Mouse (Mus musculus): Measurements from ENCODE around the gene Pitpnm2. TPM values are rescaled to one million over a fixed set of nuclear protein-coding genes. Genes with fewer than 3 reads are reported as not detected.
A peak's percentile ranks its signal among the peaks of the same experiment; 100 is the strongest.

Pitpnm2 gene
- total and polyA plus RNA-seq, 2 experiments: 10.6 to 30.3 TPM

DNA sequence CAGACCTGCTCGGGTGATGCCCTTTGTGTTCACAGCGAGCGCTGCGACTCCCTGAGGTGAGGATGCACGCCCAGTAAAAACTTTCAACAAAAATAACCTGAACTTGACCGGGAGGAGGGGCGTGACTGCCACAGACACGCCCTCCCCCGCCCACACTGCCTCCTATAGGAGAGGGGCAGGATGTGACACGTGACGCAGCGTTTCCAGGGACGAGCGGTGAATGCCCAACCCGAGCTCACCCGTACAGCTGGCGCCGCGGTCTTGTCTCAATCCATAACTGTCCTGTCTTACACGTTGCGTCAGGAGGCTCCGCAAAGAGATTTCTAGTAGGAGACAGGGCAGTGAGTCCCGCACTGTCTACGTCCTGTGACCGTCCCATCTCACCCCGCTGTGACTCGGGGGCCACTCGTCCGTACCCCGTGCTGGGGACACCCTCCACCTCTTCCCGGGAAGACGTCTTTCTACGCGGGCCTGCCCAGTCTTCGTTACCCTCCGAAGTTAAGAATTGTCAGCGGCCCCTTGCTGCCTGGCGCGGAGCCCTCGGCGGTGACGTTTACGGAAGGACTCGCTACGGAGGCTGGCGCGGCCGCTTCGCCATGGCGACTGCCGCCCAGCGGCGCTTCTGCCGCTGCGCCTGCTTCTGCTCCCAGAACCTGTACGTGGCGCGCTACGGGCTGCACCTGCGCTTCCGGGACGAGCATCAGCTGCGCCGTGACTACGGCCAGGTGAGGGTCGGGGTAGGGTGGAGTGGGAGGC lies 137.6 kb downstream of the Pitpnm2 start, which contains the start of gene Ogfod2:
Ogfod2 (plus strand) TSS at position 556 of the 756 bp plus-strand sequence.
- TF ChIP-seq CTCF (IDR thresholded peaks at IDR 0.05; ENCODE audit: low read depth, low read length) (peak; percentile 35; the same call in 1 of the 2 replicates), POLR2A (IDR thresholded peaks at IDR 0.05; ENCODE audit: extremely low read depth, insufficient read depth, low read length) (peak; percentile 63)
- Histone ChIP-seq H3K4me3 (ENCODE audit: insufficient read depth, low read depth, low read length) (peak within 1 kb of the TSS; percentile 83), H3K27me3 (ENCODE audit: control insufficient read depth, insufficient read depth, low read length) (no peaks in the 10 kb centered on the region), H3K27ac (replicated peaks; ENCODE audit: insufficient read depth, low read depth, low read length) (peak within 1 kb of the TSS; percentile 91), H3K9ac (ENCODE audit: low read depth, low read length) (peak within 1 kb of the TSS; percentile 85), H3K36me3 (ENCODE audit: control insufficient read depth, insufficient read depth, low read length) (no peaks in the 10 kb centered on the region), H3K4me1 (ENCODE audit: control insufficient read depth, insufficient read depth, low read length) (peaks cover 10% of the 10 kb centered on the region), H3K79me2 (ENCODE audit: control insufficient read depth, insufficient read depth, low read length) (peaks cover 4% of the 10 kb centered on the region; the same call in 1 of the 2 replicates)
- WGBS: under 1% methylated on average over 66 of the region's 66 CpGs
- peak; percentile 93 for DNase-seq (ENCODE audit: extremely low read depth, low read depth, low spot score)

DNA sequence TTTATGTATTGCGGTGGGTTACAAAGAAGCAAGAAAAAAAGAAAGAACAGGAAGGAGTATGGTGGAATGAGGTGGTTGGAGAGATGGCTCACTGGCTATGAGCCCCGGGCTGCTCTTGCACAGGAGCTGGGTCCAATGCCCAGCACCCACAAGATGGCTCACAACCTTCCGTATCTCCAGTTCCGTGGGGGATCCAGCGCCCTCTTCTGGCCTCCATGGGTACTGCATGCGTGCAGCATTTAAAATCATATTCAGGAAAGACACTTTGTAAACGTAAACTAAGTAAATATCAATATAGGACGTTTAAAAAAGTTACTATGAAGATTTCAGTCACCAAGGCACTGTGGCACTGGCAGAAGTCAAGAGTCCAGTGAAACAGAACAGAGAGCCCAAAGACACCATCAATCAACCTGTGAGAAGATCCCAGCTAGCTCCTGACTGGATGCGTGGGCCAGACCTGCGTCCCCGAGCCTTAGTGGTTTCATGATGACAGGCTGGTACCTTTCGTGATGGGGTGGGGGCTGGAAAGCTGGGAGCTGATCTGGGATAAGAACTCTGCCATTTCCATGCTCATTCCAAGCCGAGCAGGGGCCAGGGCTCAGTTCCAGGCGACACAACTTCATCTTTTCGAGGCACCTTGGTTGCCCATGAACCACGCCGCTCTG lies 138.4 kb downstream of the Pitpnm2 start:
- Histone ChIP-seq H3K9ac (ENCODE audit: low read depth, low read length) (peak overlapping the region; percentile 58), H3K79me2 (ENCODE audit: control insufficient read depth, insufficient read depth, low read length) (peaks cover 1% of the 10 kb centered on the region; the same call in 1 of the 2 replicates), H3K27ac (replicated peaks; ENCODE audit: insufficient read depth, low read depth, low read length) (peak overlapping the region; percentile 53), H3K27me3 (ENCODE audit: control insufficient read depth, insufficient read depth, low read length) (no peaks in the 10 kb centered on the region), H3K36me3 (ENCODE audit: control insufficient read depth, insufficient read depth, low read length) (no peaks in the 10 kb centered on the region), H3K4me1 (ENCODE audit: control insufficient read depth, insufficient read depth, low read length) (peaks cover 6% of the 10 kb centered on the region; the same call in 1 of the 2 replicates), H3K4me3 (ENCODE audit: insufficient read depth, low read depth, low read length) (peak overlapping the region; percentile 83)
- DNase-seq (ENCODE audit: extremely low read depth, low read depth, low spot score): peak; percentile 29
- TF ChIP-seq CTCF (IDR thresholded peaks at IDR 0.05; ENCODE audit: low read depth, low read length) (peak; percentile 91), POLR2A (IDR thresholded peaks at IDR 0.05; ENCODE audit: extremely low read depth, insufficient read depth, low read length) (no peak)
- 20% methylated on average over 17 of the region's 17 CpGs for WGBS

DNA sequence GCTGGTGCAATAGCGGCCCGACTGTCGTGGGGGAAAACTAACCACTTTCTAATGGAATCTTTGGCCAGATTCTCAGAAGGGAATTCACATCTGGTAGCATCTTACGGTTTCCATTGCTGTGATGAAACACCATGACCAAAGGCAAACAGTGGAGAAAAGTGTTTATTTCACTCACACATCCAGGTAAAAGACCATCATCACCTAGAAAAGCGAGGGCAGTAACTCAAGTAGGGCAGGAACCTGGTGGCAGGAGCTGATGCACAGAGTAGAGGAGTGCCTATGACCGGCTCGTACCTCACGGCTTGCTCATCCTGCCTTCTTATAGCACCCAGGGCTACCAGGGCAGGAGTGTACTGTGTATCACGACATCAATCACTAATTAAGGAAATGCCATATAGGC lies 146.0 kb downstream of the Pitpnm2 start:
- WGBS: 95% methylated on average over 9 of the region's 9 CpGs
- no peaks in the 10 kb centered on the region for H3K27me3 ChIP-seq (ENCODE audit: control insufficient read depth, insufficient read depth, low read length)
- no peak overlapping the region for H3K27ac ChIP-seq (replicated peaks; ENCODE audit: insufficient read depth, low read depth, low read length)
- no peak overlapping the region for H3K4me3 ChIP-seq (ENCODE audit: insufficient read depth, low read depth, low read length)
- no peak for DNase-seq (ENCODE audit: extremely low read depth, low read depth, low spot score)
- no peak overlapping the region for H3K9ac ChIP-seq (ENCODE audit: low read depth, low read length)
- TF ChIP-seq POLR2A (IDR thresholded peaks at IDR 0.05; ENCODE audit: extremely low read depth, insufficient read depth, low read length) (no peak), CTCF (IDR thresholded peaks at IDR 0.05; ENCODE audit: low read depth, low read length) (no peak)
- no peaks in the 10 kb centered on the region for H3K36me3 ChIP-seq (ENCODE audit: control insufficient read depth, insufficient read depth, low read length)
- H3K79me2 ChIP-seq (ENCODE audit: control insufficient read depth, insufficient read depth, low read length): no peaks in the 10 kb centered on the region
- H3K4me1 ChIP-seq (ENCODE audit: control insufficient read depth, insufficient read depth, low read length): no peaks in the 10 kb centered on the region

DNA sequence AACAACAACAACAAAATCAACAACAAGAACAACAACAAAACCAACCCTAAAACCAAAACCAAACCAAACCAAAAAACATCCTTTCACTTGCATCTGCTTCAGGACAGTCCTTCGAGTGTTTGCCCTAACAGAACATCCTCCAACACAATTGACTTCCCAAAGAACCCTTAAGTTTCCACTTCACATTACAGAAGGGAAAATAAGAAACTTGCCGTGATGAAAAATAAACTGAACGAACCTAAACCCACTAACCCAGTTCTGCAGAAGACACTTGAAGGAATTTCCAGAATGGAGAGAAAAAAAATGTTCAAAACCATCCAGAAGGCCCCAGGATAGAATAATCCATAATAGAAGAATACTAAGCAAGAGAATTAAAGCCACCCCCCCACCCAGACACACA lies 146.5 kb downstream of the Pitpnm2 start:
- DNase-seq (ENCODE audit: extremely low read depth, low read depth, low spot score): no peak
- H3K27me3 ChIP-seq (ENCODE audit: control insufficient read depth, insufficient read depth, low read length): no peaks in the 10 kb centered on the region
- no peak overlapping the region for H3K27ac ChIP-seq (replicated peaks; ENCODE audit: insufficient read depth, low read depth, low read length)
- TF ChIP-seq CTCF (IDR thresholded peaks at IDR 0.05; ENCODE audit: low read depth, low read length) (no peak), POLR2A (IDR thresholded peaks at IDR 0.05; ENCODE audit: extremely low read depth, insufficient read depth, low read length) (no peak)
- H3K36me3 ChIP-seq (ENCODE audit: control insufficient read depth, insufficient read depth, low read length): no peaks in the 10 kb centered on the region
- H3K79me2 ChIP-seq (ENCODE audit: control insufficient read depth, insufficient read depth, low read length): no peaks in the 10 kb centered on the region
- no peak overlapping the region for H3K4me3 ChIP-seq (ENCODE audit: insufficient read depth, low read depth, low read length)
- H3K9ac ChIP-seq (ENCODE audit: low read depth, low read length): no peak overlapping the region
- WGBS: 85% methylated on average over 3 of the region's 3 CpGs
- H3K4me1 ChIP-seq (ENCODE audit: control insufficient read depth, insufficient read depth, low read length): no peaks in the 10 kb centered on the region

DNA sequence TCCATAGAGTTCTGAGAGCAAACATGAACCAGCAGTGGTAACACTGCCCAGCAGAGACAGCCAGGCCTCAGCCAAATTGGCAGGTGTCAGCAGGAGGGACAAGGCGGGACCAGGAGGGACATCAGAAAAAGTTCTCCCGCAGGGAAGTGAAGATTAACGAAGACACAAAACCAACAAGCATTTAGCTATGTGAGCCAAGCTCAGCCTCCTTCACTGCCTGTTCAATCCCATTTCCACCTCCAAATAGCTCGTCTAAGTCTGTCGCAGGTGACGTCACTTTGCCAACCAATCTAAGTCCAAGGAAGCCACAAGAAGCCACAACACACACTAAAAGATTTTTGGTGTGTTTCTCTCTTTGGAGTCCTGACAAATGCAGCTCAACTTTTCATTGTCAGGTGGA lies 147.2 kb downstream of the Pitpnm2 start:
- Histone ChIP-seq H3K79me2 (ENCODE audit: control insufficient read depth, insufficient read depth, low read length) (no peaks in the 10 kb centered on the region), H3K27ac (replicated peaks; ENCODE audit: insufficient read depth, low read depth, low read length) (no peak overlapping the region), H3K27me3 (ENCODE audit: control insufficient read depth, insufficient read depth, low read length) (no peaks in the 10 kb centered on the region), H3K9ac (ENCODE audit: low read depth, low read length) (no peak overlapping the region), H3K4me3 (ENCODE audit: insufficient read depth, low read depth, low read length) (no peak overlapping the region), H3K4me1 (ENCODE audit: control insufficient read depth, insufficient read depth, low read length) (no peaks in the 10 kb centered on the region), H3K36me3 (ENCODE audit: control insufficient read depth, insufficient read depth, low read length) (no peaks in the 10 kb centered on the region)
- TF ChIP-seq CTCF (IDR thresholded peaks at IDR 0.05; ENCODE audit: low read depth, low read length): no peak
- no peak for TF ChIP-seq POLR2A (IDR thresholded peaks at IDR 0.05; ENCODE audit: extremely low read depth, insufficient read depth, low read length)
- WGBS: 72% methylated on average over 6 of the region's 6 CpGs
- DNase-seq (ENCODE audit: extremely low read depth, low read depth, low spot score): peak; percentile 75
